Mouse (Mus musculus) cerebellum, adult 2 months (tissue): ENCODE measurements around the gene Trappc1. TPM values are rescaled to one million over a fixed set of nuclear protein-coding genes. Genes with fewer than 3 reads are reported as not detected.
"Not testable (repeated sequence)": the region's sequence is repeated elsewhere in the genome, so short reads cannot be mapped to it uniquely, and the experiment has no call there.

ENCODE experiments used
- DNase-seq, 2 experiments: peaks; one replicate each; pipeline ENCODE4 v3.0.0; 2021
- H3K27ac ChIP-seq: fragments of 200-500 bp; 2 replicates; pipeline ENCODE4 v1.5.1; 2012; ENCODE audit warnings: low read length, control low read depth, inconsistent platforms; ENCODE audit not compliant: insufficient read depth
- H3K27me3 ChIP-seq: fragments of 200-500 bp; 2 replicates; pipeline ENCODE4 v1.6.1; 2012; ENCODE audit warnings: inconsistent platforms, mild to moderate bottlenecking, low read length, moderate library complexity; ENCODE audit not compliant: control insufficient read depth, insufficient read depth
- H3K4me1 ChIP-seq: fragments of 200-500 bp; 2 replicates; pipeline ENCODE4 v1.6.1; 2011; ENCODE audit warnings: low read length; ENCODE audit not compliant: control insufficient read depth, insufficient read depth
- H3K4me3 ChIP-seq: fragments of 200-500 bp; replicated peaks from 2 replicates; pipeline ENCODE3; 2011; ENCODE audit warnings: mild to moderate bottlenecking, low read depth, low read length, control low read depth; ENCODE audit not compliant: insufficient read depth
- CTCF ChIP-seq: fragments of 200-500 bp; IDR thresholded peaks from 2 replicates; pipeline ENCODE4 v1.5.1; 2011; ENCODE audit warnings: low read depth, mild to moderate bottlenecking, control low read depth, low read length, moderate library complexity, borderline replicate concordance; ENCODE audit not compliant: insufficient read depth
- POLR2A ChIP-seq: fragments of 200-500 bp; IDR thresholded peaks from 2 replicates; pipeline ENCODE4 v1.6.1; 2011; ENCODE audit warnings: low read length, control low read depth, borderline replicate concordance; ENCODE audit not compliant: insufficient read depth
- WGBS: fragments of 180-500 bp; shearing (Covaris S2); methylation state at CpG from one replicate; pipeline ENCODE4 v1.1.7; 2018; 5-methylcytosine and 5-hydroxymethylcytosine counted together
- polyA plus RNA-seq: library from polyadenylated mRNA; depleted of rRNA; stranded (reverse); fragments of >200 nt; gene quantifications from 2 replicates; pipeline ENCODE4 v1.2.3, GENCODE M21; 2012

Gene Trappc1
- polyA plus RNA-seq, 1 experiment, result 81.4 TPM

- 84% methylated on average over 9 of the region's 9 CpGs for WGBS
Observed at GRCm38 (mm10) chr11:69305291-69305690, 18.5 kb upstream of the Trappc1 start.

GRCm38 (mm10) chr11:69306039-69306438 lies 17.7 kb upstream of the Trappc1 start:
- H3K4me1 ChIP-seq, result 0 out of 2 replicates have a peak, but pooled peaks cover 2% of the 10 kb centered on the region
- no peaks in the 10 kb centered on the region for H3K27me3 ChIP-seq
- no peak overlapping the region for H3K4me3 ChIP-seq
- TF ChIP-seq POLR2A (no peak), CTCF (no peak)
- 92% methylated on average over 2 of the region's 2 CpGs for WGBS
- no peak for DNase-seq
- no peak overlapping the region for H3K27ac ChIP-seq

More at GRCm38 (mm10) chr11:69305291-69305690, 18.5 kb upstream of the Trappc1 start:
- TF ChIP-seq CTCF, result no peak
- TF ChIP-seq POLR2A, result no peak
- no peak for DNase-seq
- H3K4me1 ChIP-seq, result no peaks in the 10 kb centered on the region
- no peak overlapping the region for H3K4me3 ChIP-seq
- H3K27me3 ChIP-seq, result no peaks in the 10 kb centered on the region
- no peak overlapping the region for H3K27ac ChIP-seq

- Histone ChIP-seq H3K27ac (no peak overlapping the region), H3K4me1 (0 out of 2 replicates have a peak, but pooled peaks cover 2% of the 10 kb centered on the region), H3K4me3 (no peak overlapping the region), H3K27me3 (no peaks in the 10 kb centered on the region)
- 34% methylated on average over 7 of the region's 7 CpGs for WGBS
- TF ChIP-seq CTCF (no peak), POLR2A (no peak)
- DNase-seq, result no peak
Observed at GRCm38 (mm10) chr11:69311266-69311665, 12.5 kb upstream of the Trappc1 start.

GRCm38 (mm10) chr11:69316361-69316760 lies 7.4 kb upstream of the Trappc1 start:
- no peak overlapping the region for H3K27ac ChIP-seq
- TF ChIP-seq CTCF (no peak), POLR2A (no peak)
- no peak overlapping the region for H3K4me3 ChIP-seq
- no peaks in the 10 kb centered on the region for H3K4me1 ChIP-seq
- DNase-seq, result no peak
- WGBS, result 99% methylated on average over 6 of the region's 6 CpGs
- H3K27me3 ChIP-seq, result no peaks in the 10 kb centered on the region

- not testable (repeated sequence) for H3K4me3 ChIP-seq
Observed at GRCm38 (mm10) chr11:69318000-69318399, 5.8 kb upstream of the Trappc1 start.

GRCm38 (mm10) chr11:69321580-69321979 lies 2.2 kb upstream of the Trappc1 start:
- WGBS, result 87% methylated on average over 6 of the region's 6 CpGs
- Histone ChIP-seq H3K27ac (no peak overlapping the region), H3K4me3 (no peak overlapping the region), H3K27me3 (no peaks in the 10 kb centered on the region), H3K4me1 (peaks cover 6% of the 10 kb centered on the region)
- DNase-seq, result no peak
- TF ChIP-seq POLR2A (no peak), CTCF (no peak)

More at GRCm38 (mm10) chr11:69318000-69318399, 5.8 kb upstream of the Trappc1 start:
- H3K27me3 ChIP-seq, DNase-seq, H3K27ac ChIP-seq, H3K4me1 ChIP-seq: not testable (repeated sequence)
- WGBS, result 89% methylated on average over 3 of the region's 3 CpGs

GRCm38 (mm10) chr11:69322010-69322409 lies 1.8 kb upstream of the Trappc1 start:
- H3K27ac ChIP-seq, result no peak overlapping the region
- DNase-seq, result no peak
- 25% methylated on average over 6 of the region's 6 CpGs for WGBS
- no peak for TF ChIP-seq CTCF
- TF ChIP-seq POLR2A, result no peak
- peaks cover 6% of the 10 kb centered on the region for H3K4me1 ChIP-seq
- no peak overlapping the region for H3K4me3 ChIP-seq
- no peaks in the 10 kb centered on the region for H3K27me3 ChIP-seq

- 3% methylated on average over 18 of the region's 18 CpGs for WGBS
- TF ChIP-seq CTCF, result no peak
- no peak for TF ChIP-seq POLR2A
Observed at GRCm38 (mm10) chr11:69322693-69323471, 898 bp upstream of the Trappc1 start.

More at GRCm38 (mm10) chr11:69322693-69323471, 898 bp upstream of the Trappc1 start:
- H3K27ac ChIP-seq, result peak overlapping the region; percentile 92; the same call in 1 of the 2 replicates
- peak overlapping the region; percentile 92 for H3K4me3 ChIP-seq
- no peak for DNase-seq
- H3K27me3 ChIP-seq, result no peaks in the 10 kb centered on the region
- peaks cover 6% of the 10 kb centered on the region for H3K4me1 ChIP-seq
